Mouse (Mus musculus) T-cell, adult 2 months (primary cell): ENCODE data around the gene H2afj.
A peak's percentile ranks its signal among the peaks of the same experiment; 100 is the strongest.

Experiments used
- DNase-seq: peaks from one replicate; pipeline ENCODE4 v3.0.0; 2022; ENCODE audit warnings: low spot score

H2afj gene

GRCm38 (mm10) chr6:136806819-136807218 lies 1.2 kb upstream of the H2afj start:
- no peak for DNase-seq

- DNase-seq = no peak
These were observed 540 bp upstream of the H2afj start for GRCm38 (mm10) chr6:136807395-136808013.

- peak; percentile 72 for DNase-seq
These were observed 595 bp downstream of the H2afj start for GRCm38 (mm10) chr6:136808631-136809046.

GRCm38 (mm10) chr6:136809077-136809476 lies 1.0 kb downstream of the H2afj start:
- DNase-seq = peak; percentile 70

GRCm38 (mm10) chr6:136809673-136810072 lies 1.6 kb downstream of the H2afj start:
- DNase-seq = peak; percentile 16

GRCm38 (mm10) chr6:136811196-136811595 lies 3.2 kb downstream of the H2afj start:
- no peak for DNase-seq

GRCm38 (mm10) chr6:136813117-136813516 lies 5.1 kb downstream of the H2afj start:
- no peak for DNase-seq

- no peak for DNase-seq
These were observed 7.3 kb downstream of the H2afj start for GRCm38 (mm10) chr6:136815381-136815780.

- no peak for DNase-seq
These were observed 8.8 kb downstream of the H2afj start for GRCm38 (mm10) chr6:136816826-136817225.

GRCm38 (mm10) chr6:136817549-136817948 lies 9.5 kb downstream of the H2afj start:
- DNase-seq = no peak

- DNase-seq = no peak
These were observed 12.3 kb downstream of the H2afj start for GRCm38 (mm10) chr6:136820381-136820780.

GRCm38 (mm10) chr6:136821086-136821485 lies 13.0 kb downstream of the H2afj start:
- DNase-seq = no peak

GRCm38 (mm10) chr6:136824987-136825386 lies 16.9 kb downstream of the H2afj start:
- no peak for DNase-seq

GRCm38 (mm10) chr6:136827116-136827515 lies 19.1 kb downstream of the H2afj start:
- DNase-seq = no peak

- no peak for DNase-seq
These were observed 19.5 kb downstream of the H2afj start, which contains the start of gene BC049715 for GRCm38 (mm10) chr6:136827516-136827880. Gene BC049715, plus strand, starts transcription at chr6:136827626.

GRCm38 (mm10) chr6:136827881-136828561 lies 20.0 kb downstream of the H2afj start, which contains the start of gene Wbp11:
Gene Wbp11, minus strand, starts transcription at chr6:136828233.
- DNase-seq = peak; percentile 97

GRCm38 (mm10) chr6:136828681-136829080 lies 20.6 kb downstream of the H2afj start:
- no peak for DNase-seq

GRCm38 (mm10) chr6:136831712-136832111 lies 23.7 kb downstream of the H2afj start:
- peak; percentile 46 for DNase-seq

GRCm38 (mm10) chr6:136835352-136835751 lies 27.3 kb downstream of the H2afj start, which contains the start of gene Smco3:
Gene Smco3, minus strand, starts transcription at chr6:136835452.
- DNase-seq = no peak

- no peak for DNase-seq
These were observed 29.3 kb downstream of the H2afj start for GRCm38 (mm10) chr6:136837323-136837722.

- DNase-seq = no peak
These were observed 36.9 kb downstream of the H2afj start for GRCm38 (mm10) chr6:136844903-136845302.

GRCm38 (mm10) chr6:136845706-136846480 lies 37.8 kb downstream of the H2afj start:
- DNase-seq = no peak

- DNase-seq = no peak
These were observed 39.2 kb downstream of the H2afj start for GRCm38 (mm10) chr6:136847267-136847666.
